Mouse (Mus musculus) ZHBTc4 (cell line): ENCODE measurements around the gene Eef2k.

Experiments used
- DNase-seq: peaks from one replicate; pipeline ENCODE4 v3.0.0-alpha.2; 2011; ENCODE audit warnings: low read depth, low spot score

Eef2k gene

DNA sequence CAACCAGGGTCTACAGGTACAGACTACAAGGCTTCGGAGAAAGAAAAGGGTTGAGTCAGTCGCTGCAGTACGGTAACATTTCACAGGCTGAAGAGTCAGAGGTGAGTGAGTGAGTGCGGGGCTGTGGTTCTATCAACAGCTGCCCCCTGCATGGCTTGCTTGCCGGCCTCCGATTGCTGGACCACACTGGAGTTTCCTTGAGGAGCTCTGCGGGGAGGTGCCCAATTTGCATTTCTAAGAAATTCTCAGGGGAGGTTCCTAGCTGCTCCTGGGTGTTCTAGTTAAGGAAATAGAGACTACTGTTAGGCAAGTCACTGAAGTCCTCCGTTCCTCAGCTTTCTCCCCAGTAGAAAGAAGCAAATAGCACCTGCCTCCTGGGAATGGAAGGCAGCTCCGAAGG is 2.1 kb downstream of the Eef2k start:
- DNase-seq = peak; percentile 59

DNA sequence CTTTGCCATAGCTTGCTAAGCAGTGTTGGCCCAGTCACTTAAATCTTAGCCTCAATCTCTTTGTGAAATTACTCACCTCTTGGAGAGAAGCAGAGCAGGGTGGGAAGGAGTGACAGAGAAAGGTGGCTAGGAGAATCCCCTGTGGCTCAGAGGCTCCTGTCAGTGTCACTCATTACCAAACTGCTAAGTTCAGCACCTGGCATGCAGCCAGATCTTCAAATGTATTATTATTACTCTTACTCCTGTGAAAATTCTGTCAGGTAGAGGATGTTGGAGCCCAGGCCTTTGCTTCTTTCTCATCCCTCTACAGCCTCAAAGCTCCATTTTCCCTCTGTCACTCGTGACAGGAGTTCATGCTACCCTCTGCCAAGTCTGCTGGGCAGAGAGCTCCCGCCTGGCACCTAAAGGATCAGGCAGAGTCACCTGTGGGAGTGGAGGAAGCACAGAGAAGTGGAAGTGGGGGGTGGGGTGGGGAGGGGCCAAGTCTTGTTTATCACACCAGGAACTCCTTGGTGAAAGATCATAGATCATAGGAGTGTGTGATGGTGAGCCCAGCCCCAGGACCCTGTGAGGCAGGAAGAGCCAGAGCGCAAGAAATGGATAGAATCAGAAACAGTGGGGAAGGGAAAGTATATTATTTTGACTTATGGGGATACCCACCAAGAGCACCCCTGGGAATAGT is 6.3 kb downstream of the Eef2k start:
- DNase-seq = no peak

DNA sequence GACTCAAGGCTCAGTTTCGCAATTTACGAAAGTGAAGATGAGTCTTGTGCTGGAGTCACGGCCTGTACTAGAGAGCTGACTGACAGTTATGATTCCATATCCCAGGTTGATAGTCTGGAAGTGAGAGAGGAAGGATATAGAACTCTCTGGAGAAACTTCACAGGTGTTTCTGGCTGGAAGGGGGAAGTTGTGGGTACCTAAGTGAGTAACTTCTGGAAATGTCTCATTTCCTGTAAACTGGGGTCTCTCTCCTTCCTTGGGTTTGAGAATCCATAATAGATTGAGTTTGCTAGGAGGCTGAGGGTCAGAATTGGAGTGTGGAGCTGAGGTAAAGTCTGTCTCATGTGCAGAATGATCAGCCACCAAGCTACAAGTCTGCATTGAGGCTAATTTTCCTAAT is 7.5 kb downstream of the Eef2k start:
- DNase-seq = no peak

DNA sequence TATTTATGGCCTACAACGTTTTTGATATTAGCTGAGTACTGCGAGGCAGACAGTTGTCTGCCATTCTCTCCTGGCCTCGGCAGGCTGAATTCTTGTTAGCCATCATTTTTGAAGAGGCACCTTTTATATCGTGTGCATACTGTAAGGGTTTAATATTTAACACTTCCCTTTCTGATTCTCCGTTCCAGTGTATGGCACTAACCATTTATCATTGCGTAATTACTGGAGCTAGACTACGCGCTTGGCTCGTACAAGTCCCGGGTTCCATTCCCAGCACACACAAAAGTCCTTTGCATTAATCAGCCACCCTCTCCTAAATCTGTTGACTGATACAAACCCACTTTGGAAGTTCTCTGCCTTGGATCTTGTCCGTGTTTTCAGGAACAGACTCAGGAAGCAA is 17.2 kb downstream of the Eef2k start:
- DNase-seq = no peak

DNA sequence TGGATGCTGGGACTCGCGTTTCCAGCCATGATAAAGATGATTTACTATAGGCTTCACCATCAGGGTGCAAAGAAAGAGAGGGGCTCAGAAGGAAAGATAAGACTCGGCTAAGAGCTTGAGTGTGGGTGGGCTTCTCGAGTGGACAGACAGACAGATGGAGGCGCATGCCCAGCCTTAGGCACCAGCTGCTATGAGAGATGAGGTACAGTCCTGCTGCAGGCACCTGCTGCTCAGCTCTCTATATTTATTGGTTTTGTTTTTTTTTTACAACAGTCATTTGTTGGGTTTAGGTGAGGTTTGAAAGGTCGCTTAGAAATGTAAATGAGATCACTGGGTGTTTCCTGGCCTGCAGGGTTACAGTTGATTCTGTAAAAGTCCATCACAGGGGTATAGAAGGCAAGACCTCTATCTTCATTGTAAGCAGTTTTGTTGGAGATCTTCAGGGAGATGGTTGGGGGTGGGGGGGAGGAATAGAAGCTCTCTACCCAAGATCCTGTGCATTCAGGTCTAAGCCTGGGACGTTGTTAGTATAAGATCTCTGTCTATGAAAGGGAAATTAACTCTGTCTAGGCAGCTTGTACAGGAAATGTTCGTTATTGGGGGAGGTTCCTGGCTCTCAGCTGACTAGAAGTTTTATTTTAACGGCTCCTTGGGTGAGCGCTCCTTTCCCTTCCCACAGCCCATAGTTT is 18.3 kb downstream of the Eef2k start:
- DNase-seq = peak; percentile 74

DNA sequence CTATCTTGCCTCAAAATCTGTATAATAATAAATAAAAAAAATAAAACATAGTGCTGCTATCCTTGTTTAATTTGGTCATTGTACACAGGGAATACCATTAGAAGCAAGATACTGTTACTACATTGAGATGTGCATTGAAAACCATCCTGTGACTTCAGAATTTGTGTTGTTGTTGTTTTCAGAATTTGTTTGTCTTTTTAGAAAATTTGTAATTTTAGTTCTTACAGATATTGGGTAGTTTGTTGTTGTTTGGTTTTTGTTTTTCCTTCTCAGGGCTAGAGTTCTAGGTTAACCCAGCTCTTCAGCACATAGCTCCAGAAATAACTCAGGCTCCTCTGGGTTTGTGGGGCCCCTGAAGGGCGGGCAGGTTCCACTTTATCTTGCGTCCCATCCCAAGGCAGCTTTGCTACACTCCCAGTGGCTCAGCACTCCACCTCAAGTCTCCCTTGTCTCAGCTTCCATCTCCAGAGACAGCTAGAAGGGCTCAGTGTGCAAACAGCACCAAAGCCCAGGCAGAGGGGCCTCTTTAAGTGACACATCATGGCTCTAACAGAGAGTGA is 18.9 kb downstream of the Eef2k start:
- no peak for DNase-seq

DNA sequence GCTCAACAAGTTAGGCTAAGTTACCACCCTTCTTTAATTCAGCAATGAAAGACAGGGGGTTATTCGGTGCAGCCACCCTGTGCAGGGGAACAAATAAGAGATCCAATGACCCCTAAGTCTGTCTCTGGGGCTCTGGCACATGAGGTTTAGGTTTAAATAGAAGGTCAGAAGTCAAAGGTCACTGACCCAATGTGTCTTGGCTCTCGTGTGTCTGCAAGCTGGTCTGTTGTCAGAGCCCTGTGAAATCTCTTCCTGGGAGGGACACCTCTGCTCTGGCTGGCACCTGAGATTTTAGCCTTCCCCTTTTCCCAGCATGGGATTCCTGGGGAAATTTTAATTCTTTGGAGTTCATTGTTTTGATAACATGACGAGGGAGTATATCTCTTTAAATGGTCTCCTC is 19.6 kb downstream of the Eef2k start:
- no peak for DNase-seq

DNA sequence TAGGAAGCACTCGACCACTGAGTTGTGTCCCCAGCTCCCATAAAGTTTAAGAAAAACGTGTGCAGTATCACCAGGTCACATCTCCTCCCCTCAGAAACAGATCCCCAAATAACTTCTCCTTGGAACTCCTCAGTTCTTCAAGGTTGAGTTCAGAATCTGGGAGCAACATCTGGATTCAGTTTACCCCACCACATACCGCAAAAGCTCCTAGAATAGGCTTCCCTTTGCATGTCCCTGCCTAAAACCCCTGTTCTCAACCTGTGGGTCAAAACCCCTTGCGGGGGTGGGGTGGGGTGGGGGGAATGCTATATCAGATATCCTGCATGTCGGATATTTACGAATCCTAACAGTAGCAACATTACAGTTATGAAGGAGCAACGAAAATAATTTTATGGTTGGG is 20.0 kb downstream of the Eef2k start:
- DNase-seq = no peak

DNA sequence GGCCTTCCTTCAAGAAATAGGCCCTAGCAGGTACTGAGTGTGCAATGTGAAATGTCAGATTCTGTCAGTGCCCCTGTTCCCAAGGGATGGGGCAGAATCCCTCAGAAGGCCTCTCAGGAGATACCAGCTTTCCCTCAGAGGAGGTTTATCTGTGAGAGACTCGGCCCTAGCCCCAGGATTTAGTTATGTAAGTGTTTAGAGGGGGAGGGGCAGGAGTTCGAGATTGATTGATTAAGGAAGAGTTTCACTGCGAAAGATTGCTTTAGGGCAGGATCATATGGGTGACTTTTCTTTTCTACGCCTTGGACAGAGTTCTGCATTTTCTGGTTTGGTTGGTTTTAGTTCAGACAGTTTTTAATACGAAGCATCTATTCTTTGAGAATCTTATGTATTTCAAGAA is 20.8 kb downstream of the Eef2k start:
- DNase-seq = no peak

DNA sequence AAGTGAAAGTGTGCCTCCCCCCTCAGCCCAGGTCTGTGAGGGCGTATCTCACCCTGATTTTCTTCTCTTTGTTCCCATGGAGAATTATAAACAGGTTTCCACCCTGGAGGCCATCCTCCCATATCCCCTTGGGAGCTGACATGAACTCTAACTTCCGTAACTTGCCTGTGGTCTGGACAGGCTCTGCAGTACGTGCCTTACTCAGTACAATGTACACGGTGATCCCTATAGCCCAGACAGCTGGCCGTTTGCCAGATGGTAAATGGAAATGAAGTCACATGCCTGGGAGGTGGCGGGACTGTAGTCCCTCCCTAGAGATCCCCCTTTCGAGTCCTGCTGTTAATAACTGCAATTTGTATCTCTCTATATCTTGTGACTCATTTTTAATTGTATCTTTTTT is 22.5 kb downstream of the Eef2k start:
- DNase-seq = peak; percentile 54

DNA sequence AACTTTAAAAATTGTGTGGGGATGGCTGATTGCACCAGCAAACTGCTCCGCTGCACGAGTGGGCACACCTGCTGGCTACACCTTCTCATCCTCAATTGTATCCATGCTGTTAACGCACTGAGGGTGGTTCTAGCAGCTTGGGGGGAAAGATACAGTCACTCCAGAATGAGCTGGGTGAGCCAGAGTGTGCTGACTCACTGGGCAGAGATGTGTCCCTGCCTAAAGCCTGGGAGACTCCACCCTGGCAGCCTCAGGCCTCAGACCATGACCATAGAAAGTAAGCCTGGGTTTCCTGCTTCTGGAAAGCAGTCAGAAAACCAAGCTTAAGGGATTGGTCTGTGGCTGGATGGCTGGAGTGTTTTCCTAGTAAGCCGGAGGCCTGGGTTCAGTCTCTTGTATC is 23.2 kb downstream of the Eef2k start:
- no peak for DNase-seq

DNA sequence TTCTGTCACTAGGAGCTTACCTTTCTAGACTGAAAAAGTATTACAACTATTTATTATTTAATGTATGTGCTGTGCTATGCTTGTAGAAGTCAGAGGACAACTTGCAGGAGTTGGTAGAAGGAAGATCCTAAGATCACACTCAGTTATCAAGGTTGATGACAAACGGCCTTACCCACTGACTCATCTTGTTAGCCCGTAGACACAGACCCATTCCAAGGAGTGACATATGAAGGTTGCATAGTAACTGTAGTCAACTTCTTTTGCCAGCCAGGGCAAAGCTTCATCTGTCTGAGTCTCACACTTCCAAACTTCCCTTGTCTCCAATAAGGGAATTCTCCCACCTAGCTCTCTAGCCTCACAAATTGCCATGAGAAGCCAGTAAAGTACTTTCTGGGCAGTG is 24.1 kb downstream of the Eef2k start:
- DNase-seq = no peak

DNA sequence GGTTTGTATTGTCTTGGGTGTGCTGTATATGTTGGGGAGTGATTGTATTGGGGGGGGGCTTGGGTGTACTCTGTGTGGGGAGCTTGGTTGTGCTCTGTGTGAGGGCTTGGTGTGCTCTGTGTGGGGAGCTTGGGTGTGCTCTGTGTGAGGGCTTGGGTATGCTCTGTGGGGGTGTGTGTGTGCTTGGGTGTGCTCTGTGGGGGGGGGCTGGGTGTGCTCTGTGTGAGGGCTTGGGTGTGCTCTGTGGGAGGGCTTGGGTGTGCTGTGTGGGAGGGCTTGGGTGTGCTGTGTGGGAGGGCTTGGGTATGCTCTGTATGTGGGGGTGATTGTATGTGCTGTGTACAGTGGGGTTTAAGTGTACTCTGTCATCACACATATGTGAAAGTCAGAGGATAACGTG is 25.1 kb downstream of the Eef2k start:
- DNase-seq = no peak

DNA sequence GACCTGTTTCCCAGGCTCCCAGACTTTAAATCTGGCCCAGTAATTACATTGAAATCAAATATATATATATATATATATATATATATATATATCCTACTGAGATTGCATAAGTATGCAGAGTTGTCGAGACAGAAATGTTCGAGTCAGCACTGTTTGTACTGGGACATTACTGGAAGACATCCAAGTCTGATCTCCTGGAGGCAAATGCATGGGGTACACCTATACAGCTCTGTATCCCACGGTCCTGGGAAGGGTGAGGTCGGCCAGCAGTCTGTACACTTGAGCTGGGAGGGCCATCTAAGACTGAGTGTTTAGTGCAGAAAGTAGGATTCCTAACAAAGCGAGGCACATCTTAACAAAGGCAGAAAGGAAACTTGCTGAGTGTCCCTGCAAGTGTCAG is 27.3 kb downstream of the Eef2k start:
- DNase-seq = no peak

DNA sequence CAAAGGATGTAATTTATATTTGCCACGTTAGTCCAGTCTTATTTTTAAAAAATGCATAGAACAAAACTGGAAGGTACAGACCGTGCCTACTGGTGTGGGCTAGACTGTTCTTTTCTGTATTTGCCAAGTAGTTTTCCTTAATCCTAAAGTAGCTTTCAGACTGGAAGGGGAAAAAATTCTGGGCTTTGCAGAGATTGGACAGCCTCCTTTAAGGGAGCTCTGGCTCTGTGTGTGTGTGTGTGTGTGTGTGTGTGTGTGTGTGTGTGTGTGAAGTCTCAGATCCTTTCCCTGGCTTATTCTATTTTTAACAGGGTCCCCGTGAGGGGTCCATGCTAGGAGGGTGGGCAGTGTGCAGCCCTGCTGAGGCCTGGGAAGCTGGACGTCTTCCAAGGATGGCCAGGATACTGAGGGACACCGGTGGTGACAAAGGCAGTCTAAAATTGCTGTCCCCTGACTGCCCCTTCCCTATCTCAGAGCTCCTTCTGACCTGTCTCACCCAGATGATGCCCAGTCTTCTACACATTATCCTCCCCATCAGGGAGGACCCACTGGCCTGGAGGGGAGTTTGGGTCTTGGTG is 27.9 kb downstream of the Eef2k start:
- DNase-seq = no peak

DNA sequence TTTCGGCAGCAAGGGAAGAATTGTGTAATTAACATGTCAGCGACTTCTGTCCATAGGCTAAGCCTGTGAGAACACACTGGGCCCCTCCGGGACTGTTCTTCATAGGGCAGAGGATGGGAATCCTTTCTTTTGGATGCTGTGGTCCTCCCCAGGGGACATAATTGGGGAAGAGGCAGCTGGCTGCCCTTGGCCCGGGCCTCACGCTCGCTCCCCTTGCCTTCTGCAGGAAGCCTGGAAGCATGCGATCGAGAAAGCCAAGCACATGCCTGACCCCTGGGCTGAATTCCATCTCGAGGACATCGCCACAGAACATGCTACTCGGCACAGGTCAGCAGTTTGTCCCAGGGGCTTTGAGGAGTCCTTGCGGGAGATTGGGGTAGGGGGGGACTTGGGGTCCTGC is 30.5 kb downstream of the Eef2k start:
- DNase-seq = no peak

DNA sequence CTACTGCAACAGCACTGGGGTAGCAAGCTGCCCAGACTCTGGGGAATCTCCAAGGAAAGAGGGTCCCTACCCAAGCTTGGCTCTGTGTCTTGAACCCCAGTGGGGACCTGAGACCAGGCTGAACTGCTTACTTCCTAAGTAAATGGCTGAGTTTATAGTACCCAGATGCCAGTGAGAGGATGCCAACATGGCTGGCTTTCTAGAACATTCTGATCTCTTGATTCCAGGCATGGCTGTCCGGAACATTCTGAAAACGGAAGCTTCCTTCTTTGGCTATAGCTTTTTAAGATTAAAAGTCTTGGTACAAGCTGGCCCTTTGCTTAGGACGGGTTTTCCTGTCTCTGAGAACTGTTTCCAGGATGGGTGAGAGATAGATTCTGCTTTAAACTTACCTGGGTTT is 31.4 kb downstream of the Eef2k start:
- no peak for DNase-seq

DNA sequence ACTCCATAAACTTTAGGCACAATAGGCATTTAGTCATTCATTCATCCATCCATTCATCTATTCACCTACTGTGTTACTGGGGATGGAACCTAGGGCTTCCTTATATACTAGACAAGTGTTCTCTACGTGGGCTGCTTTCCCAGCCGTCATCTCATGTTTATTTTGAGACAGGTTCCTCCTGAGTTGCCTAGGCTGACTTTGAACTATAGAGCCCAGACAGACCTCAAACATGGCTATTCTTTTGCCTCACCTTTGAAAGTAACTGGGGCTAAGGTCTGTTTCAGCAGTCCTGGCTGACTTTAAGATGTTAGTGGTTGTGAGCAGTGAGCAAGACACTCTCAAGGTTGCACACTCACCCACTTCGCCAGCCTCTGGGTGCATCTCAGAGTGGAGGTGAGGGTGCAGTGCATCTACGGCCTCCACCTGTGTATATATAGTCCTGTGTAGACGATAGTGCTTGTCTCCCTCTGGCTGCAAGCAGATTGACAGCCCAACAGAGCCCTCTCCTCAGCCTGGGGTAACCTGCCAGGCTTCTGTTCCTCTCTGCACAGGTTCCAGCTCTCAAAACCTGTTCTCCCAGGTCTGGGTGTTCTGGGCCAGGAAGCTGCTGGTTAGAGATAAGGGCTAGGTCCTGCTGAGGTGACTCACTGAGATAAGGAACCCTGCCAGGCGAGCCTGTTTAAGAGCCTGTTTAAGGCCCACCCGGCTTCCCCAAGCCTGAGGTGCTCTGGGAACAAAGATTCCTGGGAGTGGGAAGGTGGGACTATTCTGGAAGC is 32.3 kb downstream of the Eef2k start:
- DNase-seq = no peak

DNA sequence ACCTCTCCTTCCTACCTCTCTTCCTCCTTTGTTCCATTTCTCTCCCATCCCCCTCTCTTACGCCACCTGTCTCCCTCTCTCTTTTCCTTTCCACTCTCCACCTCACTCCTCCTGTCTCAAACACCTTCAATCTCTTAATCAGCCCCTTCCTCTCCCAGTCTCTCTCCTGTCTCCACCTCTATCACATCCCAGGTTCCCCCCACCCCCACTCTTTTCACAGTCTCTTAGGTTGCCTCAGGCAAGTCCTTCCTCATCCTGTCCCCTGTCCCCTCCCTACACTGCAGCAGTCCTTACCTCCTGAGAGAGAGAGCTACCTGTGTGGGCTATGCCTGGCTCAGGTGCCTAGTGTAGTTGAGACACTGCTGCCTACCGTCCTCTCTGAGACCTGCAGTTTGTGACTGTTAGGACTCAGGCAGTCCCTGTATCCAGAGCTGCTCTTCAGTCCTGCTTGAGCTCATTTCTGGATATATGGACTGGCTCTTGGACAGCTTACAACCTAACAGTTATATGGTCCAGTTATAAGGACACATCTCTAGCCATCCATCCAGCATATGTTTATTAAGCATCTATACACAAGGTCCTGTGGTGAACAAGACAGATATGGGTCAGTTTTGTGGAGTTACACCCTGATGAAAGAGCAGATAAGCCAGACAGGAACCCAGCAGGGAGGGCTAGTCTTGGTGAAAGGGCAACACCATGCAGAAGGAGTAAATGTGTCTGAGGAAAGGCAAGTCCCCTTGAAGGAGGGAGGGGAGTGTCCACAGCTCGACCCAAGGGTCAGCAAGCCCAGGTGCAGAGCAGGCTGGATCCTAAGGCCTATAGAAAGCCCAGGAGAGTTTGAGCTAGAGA is 33.1 kb downstream of the Eef2k start:
- no peak for DNase-seq

DNA sequence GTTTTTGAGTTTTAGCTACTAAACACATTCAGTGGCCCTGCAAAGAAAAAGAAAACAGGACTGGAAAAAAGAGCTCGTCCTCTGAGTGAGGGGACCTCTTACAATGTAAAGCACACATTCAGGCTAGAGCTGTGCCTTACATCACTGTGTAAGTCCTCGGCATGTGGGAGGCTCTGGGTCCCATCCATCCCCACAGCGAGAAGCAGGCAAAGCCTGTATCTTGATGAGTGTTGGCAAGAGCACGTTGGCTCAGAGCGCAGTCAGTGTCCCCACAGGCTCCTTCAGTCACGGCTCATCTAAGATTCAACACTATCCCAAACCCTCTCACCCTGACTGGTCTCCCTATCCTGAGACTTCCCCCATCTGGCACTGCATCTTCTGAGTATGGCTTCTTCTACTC is 35.6 kb downstream of the Eef2k start:
- DNase-seq = no peak

DNA sequence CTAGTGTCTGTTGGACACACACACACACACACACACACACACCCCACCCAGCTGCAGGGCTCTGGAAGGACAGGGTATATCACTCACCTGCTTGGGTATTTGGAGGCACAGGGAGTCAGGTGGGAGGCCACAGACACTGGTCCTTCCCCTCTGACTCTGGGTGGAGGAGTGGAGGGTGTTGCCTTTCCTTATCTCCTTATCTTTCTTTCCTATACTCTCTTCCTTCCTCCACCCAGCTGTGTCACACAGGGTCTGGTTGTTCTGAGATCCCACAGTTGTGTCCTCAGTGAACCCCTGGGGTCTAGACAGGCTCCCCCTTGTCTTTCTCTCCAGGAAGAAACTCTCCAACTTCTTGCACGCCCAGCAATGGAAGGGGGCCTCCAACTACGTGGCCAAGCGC is 37.3 kb downstream of the Eef2k start:
- DNase-seq = no peak
